Mouse (Mus musculus) hindbrain, embryonic 15.5 days (tissue): Measurements from ENCODE around the gene Cdca5. TPM values are rescaled to one million over a fixed set of nuclear protein-coding genes. Genes with fewer than 3 reads are reported as not detected.
A peak's percentile ranks its signal among the peaks of the same experiment; 100 is the strongest.

Experiments used
- ATAC-seq: fragments of 200-750 bp; cut with Nextera tagmentation; 2 replicates; pipeline ENCODE4 v1.8.0; 2017; ENCODE audit warnings: low read depth, moderate number of reproducible peaks, moderate TSS enrichment; ENCODE audit not compliant: low FRiP score
- H3K27ac ChIP-seq: fragments of 300-500 bp; sonication (generic); replicated peaks from 2 replicates; pipeline ENCODE4 v1.5.1; 2015; ENCODE audit warnings: mild to moderate bottlenecking, inconsistent platforms
- H3K27me3 ChIP-seq: fragments of 300-500 bp; sonication (generic); 2 replicates; pipeline ENCODE4 v1.6.1; 2015; ENCODE audit warnings: control low read depth, inconsistent platforms
- H3K36me3 ChIP-seq: fragments of 300-500 bp; sonication (generic); 2 replicates; pipeline ENCODE4 v1.6.1; 2015; ENCODE audit warnings: control low read depth, inconsistent platforms
- H3K4me1 ChIP-seq: fragments of 300-500 bp; sonication (generic); replicated peaks from 2 replicates; pipeline ENCODE4 v1.6.1; 2015; ENCODE audit warnings: control low read depth, inconsistent platforms
- H3K4me2 ChIP-seq: fragments of 300-500 bp; sonication (generic); 2 replicates; pipeline ENCODE4 v1.6.1; 2015; ENCODE audit warnings: moderate library complexity, mild to moderate bottlenecking, inconsistent platforms
- H3K4me3 ChIP-seq: fragments of 300-500 bp; sonication (generic); 2 replicates; pipeline ENCODE4 v1.5.1; 2015; ENCODE audit warnings: mild to moderate bottlenecking, inconsistent platforms
- H3K9ac ChIP-seq: fragments of 300-500 bp; sonication (generic); 2 replicates; pipeline ENCODE4 v1.6.1; 2015; ENCODE audit warnings: inconsistent platforms
- H3K9me3 ChIP-seq: fragments of 300-500 bp; sonication (generic); 2 replicates; pipeline ENCODE4 v1.6.1; 2016; ENCODE audit warnings: control low read depth, inconsistent platforms
- WGBS: fragments of 180-500 bp; shearing (Covaris S2); methylation state at CpG from one replicate; pipeline ENCODE4 v1.1.7; 2015; 5-methylcytosine and 5-hydroxymethylcytosine counted together
- microRNA-seq: library from miRNA; unstranded; fragments of <30 nt; microRNA quantifications from one replicate; pipeline ENCODE4, GENCODE M21; 2016
- polyA plus RNA-seq: library from polyadenylated mRNA; unstranded; fragments of >200 nt; fragmentation: Nextera tagmentation; extraction: Ambion mirVana; gene quantifications from 2 replicates; pipeline ENCODE4 v1.2.1, GENCODE M21; 2015

Gene Cdca5
- polyA plus RNA-seq, 1 experiment from 2014 or later = 8.4 TPM

- WGBS = 90% methylated on average over 3 of the region's 3 CpGs
- ATAC-seq = no peak
Measured at GRCm38 (mm10) chr19:6136397-6136796, 51.6 kb downstream of the Cdca5 start.

GRCm38 (mm10) chr19:6139701-6140100, 54.9 kb downstream of the Cdca5 start:
- no peak for ATAC-seq
- peaks cover 16% of the 10 kb centered on the region; the same call in 1 of the 2 replicates for H3K36me3 ChIP-seq
- H3K27me3 ChIP-seq = no peaks in the 10 kb centered on the region
- H3K9me3 ChIP-seq = no peaks in the 10 kb centered on the region
- WGBS = 92% methylated on average over 6 of the region's 6 CpGs
- H3K4me3 ChIP-seq = peak overlapping the region; percentile 74
- H3K27ac ChIP-seq = peak overlapping the region; percentile 99
- H3K9ac ChIP-seq = peak overlapping the region; percentile 89
- H3K4me2 ChIP-seq = peak overlapping the region; percentile 88
- peaks cover 19% of the 10 kb centered on the region for H3K4me1 ChIP-seq

More at GRCm38 (mm10) chr19:6136397-6136796, 51.6 kb downstream of the Cdca5 start:
- Histone ChIP-seq H3K36me3 (peaks cover 16% of the 10 kb centered on the region; the same call in 1 of the 2 replicates), H3K4me2 (no peak overlapping the region), H3K4me3 (no peak overlapping the region), H3K4me1 (peaks cover 11% of the 10 kb centered on the region), H3K27me3 (no peaks in the 10 kb centered on the region), H3K27ac (no peak overlapping the region), H3K9me3 (no peaks in the 10 kb centered on the region), H3K9ac (no peak overlapping the region)

GRCm38 (mm10) chr19:6140374-6140677, 55.5 kb downstream of the Cdca5 start:
- no peak for ATAC-seq
- Histone ChIP-seq H3K9ac (peak overlapping the region; percentile 89), H3K4me3 (peak overlapping the region; percentile 74), H3K4me1 (peaks cover 19% of the 10 kb centered on the region), H3K27me3 (no peaks in the 10 kb centered on the region), H3K9me3 (no peaks in the 10 kb centered on the region), H3K4me2 (peak overlapping the region; percentile 88), H3K27ac (peak overlapping the region; percentile 99), H3K36me3 (peaks cover 11% of the 10 kb centered on the region; the same call in 1 of the 2 replicates)
- 7% methylated on average over 16 of the region's 16 CpGs for WGBS

GRCm38 (mm10) chr19:6140678-6141393, 56.1 kb downstream of the Cdca5 start, which contains the start of gene Batf2:
TSS of gene Batf2 (plus strand) at chr19:6140983.
- ATAC-seq = peak; percentile 93
- no peaks in the 10 kb centered on the region for H3K27me3 ChIP-seq
- peaks cover 19% of the 10 kb centered on the region for H3K4me1 ChIP-seq
- peak within 1 kb of the TSS; percentile 89 for H3K9ac ChIP-seq
- H3K4me2 ChIP-seq = peak within 1 kb of the TSS; percentile 88
- WGBS = under 1% methylated on average over 63 of the region's 68 CpGs
- peak within 1 kb of the TSS; percentile 74 for H3K4me3 ChIP-seq
- peak within 1 kb of the TSS; percentile 99 for H3K27ac ChIP-seq
- H3K9me3 ChIP-seq = no peaks in the 10 kb centered on the region
- H3K36me3 ChIP-seq = peaks cover 5% of the 10 kb centered on the region; the same call in 1 of the 2 replicates

- H3K4me2 ChIP-seq = peak within 1 kb of the TSS; percentile 88
- peak; percentile 86 for ATAC-seq
- WGBS = under 1% methylated on average over 15 of the region's 15 CpGs
Measured at GRCm38 (mm10) chr19:6141394-6141749, 56.6 kb downstream of the Cdca5 start, which contains the start of gene Arl2. TSS of gene Arl2 (minus strand) at chr19:6141548.

More at GRCm38 (mm10) chr19:6141394-6141749, 56.6 kb downstream of the Cdca5 start, which contains the start of gene Arl2:
- Histone ChIP-seq H3K9ac (peak within 1 kb of the TSS; percentile 89), H3K4me1 (peaks cover 19% of the 10 kb centered on the region), H3K27ac (peak within 1 kb of the TSS; percentile 99), H3K36me3 (peaks cover 5% of the 10 kb centered on the region; the same call in 1 of the 2 replicates), H3K27me3 (no peaks in the 10 kb centered on the region), H3K4me3 (peak within 1 kb of the TSS; percentile 74), H3K9me3 (no peaks in the 10 kb centered on the region)

Small RNA genes within 50 kb of the gene (microRNA-seq; reads per million reads assigned to microRNA genes)
- gene Mir6988 = 3.1 reads per million, percentile 13 among the genes with 10 or more reads in this experiment

Other genes with a start within 250 kb of the Cdca5 start
- gene Frmd8, start 209.7 kb upstream of the Cdca5 start, polyA plus RNA-seq = 17.6 and 18.0 TPM in 2 replicates
- gene Slc25a45, start 207.2 kb upstream of the Cdca5 start, polyA plus RNA-seq = 2.6 TPM in 2 replicates
- gene Tigd3, start 190.8 kb upstream of the Cdca5 start, polyA plus RNA-seq = 10.7 and 11.7 TPM in 2 replicates
- 111 and 113 TPM in 2 replicates for gene Dpf2, start 172.0 kb upstream of the Cdca5 start, polyA plus RNA-seq
- gene Cdc42ep2, start 160.2 kb upstream of the Cdca5 start, polyA plus RNA-seq = 19.0 and 20.3 TPM in 2 replicates
- gene Pola2, start 120.8 kb upstream of the Cdca5 start, polyA plus RNA-seq = 26.7 and 28.1 TPM in 2 replicates
- gene Slc22a20, start 98.8 kb upstream of the Cdca5 start, polyA plus RNA-seq = not detected in 2 replicates
- 4.8 and 5.8 TPM in 2 replicates for gene Capn1, start 69.1 kb upstream of the Cdca5 start, polyA plus RNA-seq
- gene Syvn1, start 38.4 kb upstream of the Cdca5 start, polyA plus RNA-seq = 32.9 and 39.8 TPM in 2 replicates
- 62.3 and 64.4 TPM in 2 replicates for gene Mrpl49, start 27.2 kb upstream of the Cdca5 start, polyA plus RNA-seq
- gene Fau, start 27.1 kb upstream of the Cdca5 start, polyA plus RNA-seq = 503 and 507 TPM in 2 replicates
- 33.0 and 34.8 TPM in 2 replicates for gene Znhit2, start 23.8 kb upstream of the Cdca5 start, polyA plus RNA-seq
- gene Tm7sf2, start 16.6 kb upstream of the Cdca5 start, polyA plus RNA-seq = 58.6 and 60.1 TPM in 2 replicates
- 84.8 and 94.0 TPM in 2 replicates for gene Vps51, start 7.8 kb upstream of the Cdca5 start, polyA plus RNA-seq
- gene Tmem262, start 5.0 kb upstream of the Cdca5 start, polyA plus RNA-seq = not detected in 2 replicates
- 1.3 and 1.4 TPM in 2 replicates for gene Gm28374, start 2.7 kb upstream of the Cdca5 start, polyA plus RNA-seq
- gene Zfpl1, start within 50 bp of the Cdca5 start, polyA plus RNA-seq = 79.3 and 82.0 TPM in 2 replicates
- not detected in 2 replicates for gene AC131692.1, start 9.4 kb downstream of the Cdca5 start, polyA plus RNA-seq
- gene Naaladl1, start 20.8 kb downstream of the Cdca5 start, polyA plus RNA-seq = 0.54 and 0.60 TPM in 2 replicates
- gene Sac3d1, start 33.7 kb downstream of the Cdca5 start, polyA plus RNA-seq = 50.2 and 57.5 TPM in 2 replicates
- 61.7 and 65.4 TPM in 2 replicates for gene Snx15, start 43.3 kb downstream of the Cdca5 start, polyA plus RNA-seq
- not detected in 2 replicates for gene Batf2, start 56.0 kb downstream of the Cdca5 start, polyA plus RNA-seq
- 141 and 147 TPM in 2 replicates for gene Arl2, start 56.6 kb downstream of the Cdca5 start, polyA plus RNA-seq
- not detected in 2 replicates for gene Majin, start 99.4 kb downstream of the Cdca5 start, polyA plus RNA-seq
- 0.56 TPM in 1 of 2 replicates, not detected in the other for gene Gpha2, start 141.4 kb downstream of the Cdca5 start, polyA plus RNA-seq
- 134 and 162 TPM in 2 replicates for gene Ppp2r5b, start 150.9 kb downstream of the Cdca5 start, polyA plus RNA-seq
- gene Atg2a, start 156.7 kb downstream of the Cdca5 start, polyA plus RNA-seq = 13.3 and 16.1 TPM in 2 replicates
- 92.5 and 103 TPM in 2 replicates for gene Ehd1, start 191.7 kb downstream of the Cdca5 start, polyA plus RNA-seq
- 0.36 and 0.38 TPM in 2 replicates for gene Cdc42bpg, start 221.5 kb downstream of the Cdca5 start, polyA plus RNA-seq
- 78.8 and 82.3 TPM in 2 replicates for gene Men1, start 250.0 kb downstream of the Cdca5 start, polyA plus RNA-seq